Mouse (Mus musculus) intestine, embryonic 15.5 days (tissue): ENCODE results near the gene Zfp597. TPM values are rescaled to one million over a fixed set of nuclear protein-coding genes. Genes with fewer than 3 reads are reported as not detected.
"Not testable (repeated sequence)": the region's sequence is repeated elsewhere in the genome, so short reads cannot be mapped to it uniquely, and the experiment has no call there.

Source experiments
- ATAC-seq: fragments of 200-750 bp; cut with Nextera tagmentation; 2 replicates; pipeline ENCODE4 v1.8.0; 2017; ENCODE audit warnings: moderate TSS enrichment, moderate library complexity
- H3K27ac ChIP-seq: fragments of 300-500 bp; sonication (generic); 2 replicates; pipeline ENCODE4 v1.5.1; 2015; ENCODE audit warnings: mild to moderate bottlenecking, inconsistent platforms
- H3K27me3 ChIP-seq: fragments of 300-500 bp; sonication (generic); replicated peaks from 2 replicates; pipeline ENCODE4 v1.6.1; 2015; ENCODE audit warnings: inconsistent platforms
- H3K36me3 ChIP-seq: fragments of 300-500 bp; sonication (generic); 2 replicates; pipeline ENCODE4 v1.6.1; 2015; ENCODE audit warnings: inconsistent platforms
- H3K4me1 ChIP-seq: fragments of 300-500 bp; sonication (generic); replicated peaks from 2 replicates; pipeline ENCODE4 v1.6.1; 2015; ENCODE audit warnings: inconsistent platforms
- H3K4me2 ChIP-seq: fragments of 300-500 bp; sonication (generic); replicated peaks from 2 replicates; pipeline ENCODE4 v1.6.1; 2015; ENCODE audit warnings: mild to moderate bottlenecking, inconsistent platforms
- H3K4me3 ChIP-seq: fragments of 300-500 bp; sonication (generic); replicated peaks from 2 replicates; pipeline ENCODE4 v1.5.1; 2015; ENCODE audit warnings: inconsistent platforms
- H3K9ac ChIP-seq: fragments of 300-500 bp; sonication (generic); 2 replicates; pipeline ENCODE4 v1.6.1; 2015; ENCODE audit warnings: inconsistent platforms
- H3K9me3 ChIP-seq: fragments of 300-500 bp; sonication (generic); 2 replicates; pipeline ENCODE4 v1.6.1; 2016; ENCODE audit warnings: inconsistent platforms
- WGBS: fragments of 180-500 bp; shearing (Covaris S2); methylation state at CpG from one replicate; pipeline ENCODE4 v1.1.7; 2015; 5-methylcytosine and 5-hydroxymethylcytosine counted together
- polyA plus RNA-seq: library from polyadenylated mRNA; unstranded; fragments of >200 nt; fragmentation: Nextera tagmentation; extraction: Ambion mirVana; gene quantifications from 2 replicates; pipeline ENCODE4 v1.2.1, GENCODE M21; 2015

Zfp597 gene
- polyA plus RNA-seq, 1 experiment from 2014 or later, result 5.1 TPM

- H3K27me3 ChIP-seq, result no peaks in the 10 kb centered on the region
- no peak overlapping the region for H3K9ac ChIP-seq
- H3K27ac ChIP-seq, result no peak overlapping the region
- no peaks in the 10 kb centered on the region for H3K36me3 ChIP-seq
- peaks cover 5% of the 10 kb centered on the region for H3K4me1 ChIP-seq
- H3K4me3 ChIP-seq, result no peak overlapping the region
- no peaks in the 10 kb centered on the region for H3K9me3 ChIP-seq
- WGBS, result 37% methylated on average over 12 of the region's 12 CpGs
- no peak overlapping the region for H3K4me2 ChIP-seq
- no peak for ATAC-seq
Observed at GRCm38 (mm10) chr16:3852586-3852985, 31.8 kb downstream of the Zfp597 start.

- not testable (repeated sequence) for H3K9ac ChIP-seq, H3K36me3 ChIP-seq, H3K27ac ChIP-seq, H3K4me1 ChIP-seq, H3K4me3 ChIP-seq, H3K27me3 ChIP-seq, H3K9me3 ChIP-seq, H3K4me2 ChIP-seq, ATAC-seq
- 88% methylated on average over 13 of the region's 13 CpGs for WGBS
Observed at GRCm38 (mm10) chr16:3851301-3851700, 33.1 kb downstream of the Zfp597 start.

GRCm38 (mm10) chr16:3848416-3848815, 35.9 kb downstream of the Zfp597 start:
- ATAC-seq, result no peak
- WGBS, result 75% methylated on average over 3 of the region's 3 CpGs
- H3K27me3 ChIP-seq, result no peaks in the 10 kb centered on the region

GRCm38 (mm10) chr16:3847871-3848270, 36.5 kb downstream of the Zfp597 start:
- no peak overlapping the region for H3K9ac ChIP-seq
- H3K4me2 ChIP-seq, result peak overlapping the region; percentile 77
- H3K27ac ChIP-seq, result no peak overlapping the region
- no peaks in the 10 kb centered on the region for H3K27me3 ChIP-seq
- peak overlapping the region; percentile 67 for H3K4me3 ChIP-seq
- H3K4me1 ChIP-seq, result peaks cover 5% of the 10 kb centered on the region
- H3K9me3 ChIP-seq, result no peaks in the 10 kb centered on the region
- no peak for ATAC-seq
- 66% methylated on average over 4 of the region's 4 CpGs for WGBS
- H3K36me3 ChIP-seq, result no peaks in the 10 kb centered on the region

More at GRCm38 (mm10) chr16:3848416-3848815, 35.9 kb downstream of the Zfp597 start:
- Histone ChIP-seq H3K4me2 (no peak overlapping the region), H3K4me1 (peaks cover 5% of the 10 kb centered on the region), H3K9ac (no peak overlapping the region), H3K27ac (no peak overlapping the region), H3K4me3 (no peak overlapping the region), H3K36me3 (no peaks in the 10 kb centered on the region), H3K9me3 (no peaks in the 10 kb centered on the region)

- H3K4me2 ChIP-seq, result peak within 1 kb of the TSS; percentile 77
- 3% methylated on average over 38 of the region's 38 CpGs for WGBS
Observed at GRCm38 (mm10) chr16:3846711-3847518, 37.4 kb downstream of the Zfp597 start, which contains the start of gene Zfp174. TSS of gene Zfp174 (plus strand) at chr16:3847268.

GRCm38 (mm10) chr16:3843796-3844195, 40.6 kb downstream of the Zfp597 start:
- 53% methylated on average over 1 of the region's 1 CpGs for WGBS
- no peak for ATAC-seq

More at GRCm38 (mm10) chr16:3846711-3847518, 37.4 kb downstream of the Zfp597 start, which contains the start of gene Zfp174:
- Histone ChIP-seq H3K4me1 (peaks cover 5% of the 10 kb centered on the region), H3K36me3 (no peaks in the 10 kb centered on the region), H3K9me3 (no peaks in the 10 kb centered on the region), H3K4me3 (peak within 1 kb of the TSS; percentile 67), H3K27ac (no peak within 1 kb of the TSS), H3K9ac (peak within 1 kb of the TSS; percentile 68), H3K27me3 (no peaks in the 10 kb centered on the region)
- peak; percentile 100 for ATAC-seq

GRCm38 (mm10) chr16:3842989-3843388, 41.4 kb downstream of the Zfp597 start:
- no peak overlapping the region for H3K4me2 ChIP-seq
- no peak overlapping the region for H3K9ac ChIP-seq
- no peaks in the 10 kb centered on the region for H3K9me3 ChIP-seq
- 0 out of 2 replicates have a peak, but pooled peaks cover 3% of the 10 kb centered on the region for H3K27me3 ChIP-seq
- H3K4me1 ChIP-seq, result peaks cover 4% of the 10 kb centered on the region
- ATAC-seq, result no peak
- no peak overlapping the region for H3K4me3 ChIP-seq
- WGBS, result 33% methylated on average over 4 of the region's 4 CpGs
- H3K27ac ChIP-seq, result no peak overlapping the region
- H3K36me3 ChIP-seq, result no peaks in the 10 kb centered on the region

More at GRCm38 (mm10) chr16:3843796-3844195, 40.6 kb downstream of the Zfp597 start:
- Histone ChIP-seq H3K36me3 (no peaks in the 10 kb centered on the region), H3K27ac (no peak overlapping the region), H3K4me3 (no peak overlapping the region), H3K4me2 (no peak overlapping the region), H3K27me3 (0 out of 2 replicates have a peak, but pooled peaks cover 3% of the 10 kb centered on the region), H3K9ac (no peak overlapping the region), H3K4me1 (peaks cover 5% of the 10 kb centered on the region), H3K9me3 (no peaks in the 10 kb centered on the region)

- 53% methylated on average over 17 of the region's 17 CpGs for WGBS
- peak; percentile 49; the same call in 1 of the 2 replicates for ATAC-seq
- no peaks in the 10 kb centered on the region for H3K9me3 ChIP-seq
- no peak overlapping the region for H3K4me3 ChIP-seq
- no peak overlapping the region for H3K27ac ChIP-seq
- H3K4me1 ChIP-seq, result no peaks in the 10 kb centered on the region
- H3K4me2 ChIP-seq, result no peak overlapping the region
- no peaks in the 10 kb centered on the region for H3K36me3 ChIP-seq
- H3K9ac ChIP-seq, result no peak overlapping the region
- H3K27me3 ChIP-seq, result 0 out of 2 replicates have a peak, but pooled peaks cover 3% of the 10 kb centered on the region
Observed at GRCm38 (mm10) chr16:3839157-3839885, 45.0 kb downstream of the Zfp597 start.

GRCm38 (mm10) chr16:3835461-3835860, 48.9 kb downstream of the Zfp597 start:
- Histone ChIP-seq H3K9ac (no peak overlapping the region), H3K4me2 (no peak overlapping the region), H3K27ac (no peak overlapping the region), H3K27me3 (0 out of 2 replicates have a peak, but pooled peaks cover 3% of the 10 kb centered on the region), H3K36me3 (no peaks in the 10 kb centered on the region), H3K4me3 (no peak overlapping the region), H3K4me1 (no peaks in the 10 kb centered on the region), H3K9me3 (no peaks in the 10 kb centered on the region)
- WGBS, result 71% methylated on average over 2 of the region's 2 CpGs
- ATAC-seq, result no peak

- no peak within 1 kb of the TSS for H3K9ac ChIP-seq
- no peak for ATAC-seq
- H3K27me3 ChIP-seq, result no peaks in the 10 kb centered on the region
- H3K36me3 ChIP-seq, result no peaks in the 10 kb centered on the region
- H3K27ac ChIP-seq, result no peak within 1 kb of the TSS
- no peak within 1 kb of the TSS for H3K4me3 ChIP-seq
- H3K9me3 ChIP-seq, result no peaks in the 10 kb centered on the region
- no peaks in the 10 kb centered on the region for H3K4me1 ChIP-seq
- H3K4me2 ChIP-seq, result no peak within 1 kb of the TSS
Observed at GRCm38 (mm10) chr16:3830588-3831109, 53.7 kb downstream of the Zfp597 start, which contains the start of gene Olfr15. TSS of gene Olfr15 (plus strand) at chr16:3830878.

- H3K4me3 ChIP-seq, result no peak overlapping the region
Observed at GRCm38 (mm10) chr16:3829727-3830126, 54.6 kb downstream of the Zfp597 start.

GRCm38 (mm10) chr16:3828021-3828420, 56.3 kb downstream of the Zfp597 start:
- H3K4me1 ChIP-seq, result no peaks in the 10 kb centered on the region
- WGBS, result 57% methylated on average over 3 of the region's 3 CpGs
- H3K27ac ChIP-seq, result no peak overlapping the region
- no peaks in the 10 kb centered on the region for H3K27me3 ChIP-seq
- H3K4me2 ChIP-seq, result no peak overlapping the region
- H3K9ac ChIP-seq, result no peak overlapping the region
- ATAC-seq, result no peak
- no peak overlapping the region for H3K4me3 ChIP-seq
- no peaks in the 10 kb centered on the region for H3K9me3 ChIP-seq
- no peaks in the 10 kb centered on the region for H3K36me3 ChIP-seq

More at GRCm38 (mm10) chr16:3829727-3830126, 54.6 kb downstream of the Zfp597 start:
- H3K27ac ChIP-seq, result no peak overlapping the region
- no peaks in the 10 kb centered on the region for H3K27me3 ChIP-seq
- H3K4me1 ChIP-seq, result no peaks in the 10 kb centered on the region
- H3K4me2 ChIP-seq, result no peak overlapping the region
- ATAC-seq, result no peak
- H3K36me3 ChIP-seq, result no peaks in the 10 kb centered on the region
- H3K9ac ChIP-seq, result no peak overlapping the region
- H3K9me3 ChIP-seq, result no peaks in the 10 kb centered on the region
- 89% methylated on average over 2 of the region's 2 CpGs for WGBS
